Mouse (Mus musculus) layer of hippocampus, adult 18-20 months (tissue): Measurements from ENCODE around the gene Flt3l. TPM values are rescaled to one million over a fixed set of nuclear protein-coding genes. Genes with fewer than 3 reads are reported as not detected.
"Not testable (repeated sequence)": the region's sequence is repeated elsewhere in the genome, so short reads cannot be mapped to it uniquely, and the experiment has no call there.

Source experiments
- DNase-seq, 2 experiments: peaks; one replicate each; pipeline ENCODE4 v3.0.0; 2022; ENCODE audit warnings: low spot score in 2 of 2
- total RNA-seq, 2 experiments: library from RNA; stranded (reverse); gene quantifications; 2 replicates each; pipeline ENCODE4 v1.2.3; 2021

The Flt3l gene
- total RNA-seq, 2 experiments from 2014 or later = 6.9 to 9.5 TPM

GRCm38 (mm10) chr7:45163735-45164490 lies 27.7 kb upstream of the Flt3l start, which contains the start of gene Slc17a7:
Slc17a7 (plus strand) TSS chr7:45163949.
- peak in 1 of 2 experiments; percentile 74 for DNase-seq

DNA sequence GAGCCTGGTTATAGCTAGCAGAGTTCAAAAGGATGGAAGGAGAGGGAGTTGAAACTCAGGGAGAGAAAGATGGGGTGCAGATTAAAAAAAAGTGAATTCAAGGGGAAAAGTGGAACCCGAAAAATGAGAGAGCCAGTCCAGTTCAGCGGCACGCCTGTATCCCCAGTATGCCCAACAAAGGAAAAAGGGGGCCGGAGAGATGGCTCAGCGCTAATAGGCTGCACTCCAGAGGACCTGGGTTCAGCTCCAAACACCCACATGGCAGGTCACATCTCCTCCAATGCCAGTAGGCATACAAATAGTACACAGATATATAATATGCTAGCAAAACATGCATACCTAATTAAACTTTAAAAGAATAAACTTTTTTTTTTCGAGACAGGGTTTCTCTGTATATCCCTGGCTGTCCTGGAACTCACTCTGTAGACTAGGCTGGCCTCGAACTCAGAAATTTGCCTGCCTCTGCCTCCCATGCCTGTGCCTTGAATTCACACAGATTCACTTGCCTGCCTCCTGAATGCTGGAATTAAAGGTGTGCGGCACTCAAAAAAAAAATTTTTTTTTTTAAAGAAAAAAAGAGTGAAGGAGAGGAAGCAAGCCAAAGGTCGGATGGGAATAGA lies 26.9 kb upstream of the Flt3l start:
- no peak for DNase-seq

DNA sequence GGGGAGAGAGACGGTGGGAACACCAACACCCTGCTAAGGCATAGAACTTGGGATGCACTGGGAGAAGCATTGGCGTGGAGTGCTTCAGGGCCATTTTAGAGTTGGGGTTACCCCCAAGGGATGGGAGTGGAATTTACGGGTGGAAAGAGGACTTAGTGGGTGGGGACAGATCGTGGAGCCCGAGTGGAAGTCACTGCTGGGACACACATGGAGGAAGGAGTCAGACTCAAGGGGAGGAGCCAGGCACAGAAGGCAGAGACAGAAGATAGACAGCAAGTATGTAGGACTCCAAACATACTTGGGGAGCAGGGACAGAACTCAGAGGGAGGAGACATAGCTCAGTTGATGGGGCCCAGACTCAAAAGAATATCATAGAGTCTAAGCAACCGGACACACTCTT lies 26.3 kb upstream of the Flt3l start:
- DNase-seq = peak in 1 of 2 experiments; percentile 72

DNA sequence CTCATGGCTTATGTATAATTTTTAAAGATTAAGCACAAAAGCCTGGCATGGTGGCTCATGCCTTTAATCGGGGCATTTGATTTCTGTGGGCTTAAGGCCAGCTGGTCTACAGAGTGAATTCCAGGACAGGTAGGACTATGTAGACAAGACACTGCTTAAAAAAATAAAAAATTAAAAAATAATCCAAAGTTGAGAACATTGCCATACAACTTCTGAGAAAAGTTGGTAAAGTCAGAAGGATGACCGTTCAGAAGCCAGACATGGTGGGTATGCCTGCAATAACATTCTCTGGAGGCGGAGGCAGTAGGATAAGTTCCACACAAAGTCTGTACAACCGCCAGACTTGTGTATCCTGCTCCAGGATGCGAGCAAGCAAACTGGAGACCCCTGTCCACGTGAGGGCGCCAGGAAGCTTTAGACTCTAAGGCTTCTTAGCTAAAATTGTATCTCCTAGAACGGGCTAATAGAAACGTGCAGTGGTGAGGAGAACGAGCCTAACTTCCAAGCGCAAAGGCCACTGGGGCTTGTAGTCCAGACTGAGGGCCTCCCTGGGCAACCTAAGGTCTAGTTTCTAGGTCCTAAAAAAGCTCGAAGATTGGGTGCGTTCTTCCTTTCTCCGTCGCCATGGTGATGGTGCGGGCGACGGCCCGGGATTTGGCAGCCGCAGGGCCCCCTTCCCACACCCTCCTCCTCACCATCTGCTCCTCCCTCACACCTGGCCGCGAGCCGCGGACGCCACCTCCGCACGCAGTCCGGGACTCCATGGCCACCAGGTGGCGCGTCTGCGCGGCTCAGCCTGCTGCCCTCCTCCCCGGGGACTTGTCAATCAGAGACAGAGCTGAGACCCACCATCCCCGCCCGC lies 25.6 kb upstream of the Flt3l start:
- peak; percentile 97 for DNase-seq

DNA sequence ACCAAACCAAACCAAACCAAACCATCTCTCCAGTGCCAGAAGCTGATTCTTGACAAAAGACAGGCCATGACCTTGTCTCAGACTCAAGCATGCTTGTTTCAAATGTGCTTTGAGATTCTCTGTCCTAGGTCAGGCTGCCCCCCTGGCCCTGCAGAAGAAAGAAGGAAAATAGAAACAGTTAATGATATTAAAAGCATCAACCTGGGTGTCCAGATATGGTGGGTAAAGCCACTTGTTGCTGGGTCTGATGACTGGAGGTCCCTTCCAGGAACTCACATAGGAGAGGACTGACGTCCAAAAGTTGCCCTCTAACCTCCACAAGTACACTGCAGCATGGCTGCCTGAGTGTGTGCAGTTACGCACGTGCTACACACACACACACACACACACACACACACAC lies 24.6 kb upstream of the Flt3l start:
- no peak for DNase-seq

- DNase-seq = no peak
Observed at GRCm38 (mm10) chr7:45160316-45160800, 24.1 kb upstream of the Flt3l start.

DNA sequence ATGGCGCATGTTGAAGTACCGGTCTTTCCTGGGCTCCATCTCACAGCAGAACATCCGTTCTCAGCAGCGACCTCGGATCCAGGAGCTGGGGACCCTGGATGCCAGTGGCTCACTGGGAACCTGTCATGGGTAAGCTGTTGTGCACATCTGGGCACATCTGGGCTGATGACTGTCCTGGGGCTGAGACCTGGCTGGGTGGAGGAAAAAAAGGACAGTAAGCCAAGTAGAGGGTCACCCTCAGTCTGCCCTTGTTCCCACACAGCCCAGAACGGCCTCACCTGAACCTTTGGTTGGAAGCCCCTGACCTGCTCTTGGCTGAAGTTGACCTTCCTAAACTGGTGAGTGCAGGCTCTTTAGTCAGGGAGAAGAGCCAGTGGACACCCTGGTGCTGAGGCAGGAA lies 22.8 kb upstream of the Flt3l start:
- no peak for DNase-seq

DNA sequence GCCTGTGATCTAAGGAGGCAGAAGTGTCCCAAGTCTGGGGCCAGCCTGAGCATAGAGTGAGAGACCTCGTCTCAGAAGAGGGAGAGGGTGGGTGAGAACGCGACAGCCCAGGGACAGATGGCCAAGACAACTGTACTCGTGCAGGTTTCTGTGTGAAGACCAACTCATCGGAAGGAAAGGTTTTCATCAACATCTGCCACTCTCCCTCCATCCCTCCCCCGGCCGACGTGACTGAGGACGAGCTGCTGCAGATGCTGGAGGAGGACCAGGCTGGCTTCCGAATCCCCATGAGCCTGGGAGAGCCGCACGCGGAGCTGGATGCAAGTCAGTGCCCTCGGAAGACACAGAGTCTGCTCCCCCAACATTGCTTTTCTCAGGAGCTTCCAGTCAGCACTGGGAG lies 21.2 kb upstream of the Flt3l start:
- DNase-seq = no peak

GRCm38 (mm10) chr7:45156206-45156605 lies 20.0 kb upstream of the Flt3l start:
- DNase-seq = no peak

- no peak for DNase-seq
Observed at GRCm38 (mm10) chr7:45155590-45155989, 19.4 kb upstream of the Flt3l start.

GRCm38 (mm10) chr7:45154993-45155514 lies 18.8 kb upstream of the Flt3l start:
- peak in 1 of 2 experiments; percentile 60 for DNase-seq

GRCm38 (mm10) chr7:45154096-45154992 lies 18.1 kb upstream of the Flt3l start, which contains the start of the genes Pih1d1 and Aldh16a1:
Pih1d1 (plus strand) TSS chr7:45154303.
Aldh16a1 (minus strand) TSS chr7:45154584.
- DNase-seq = peak; percentile 94 to 99

- DNase-seq = no peak
Observed at GRCm38 (mm10) chr7:45153586-45153985, 17.4 kb upstream of the Flt3l start.

DNA sequence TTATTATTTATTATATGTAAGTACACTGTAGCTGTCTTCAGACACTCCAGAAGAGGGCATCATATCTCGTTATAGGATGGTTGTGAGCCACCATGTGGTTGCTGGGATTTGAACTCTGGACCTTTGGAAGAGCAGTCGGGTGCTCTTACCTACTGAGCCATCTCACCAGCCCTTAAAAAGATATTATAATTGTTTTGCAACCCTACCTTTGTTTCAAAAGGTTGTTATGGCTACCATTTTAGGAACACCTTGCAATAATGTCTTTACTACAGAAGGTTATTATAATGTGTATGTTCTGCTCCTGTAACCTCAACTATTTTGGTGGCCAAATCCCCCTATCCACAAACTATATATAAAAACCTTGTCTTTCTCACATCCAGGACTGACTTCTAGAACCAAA lies 16.8 kb upstream of the Flt3l start:
- not testable (repeated sequence) for DNase-seq

GRCm38 (mm10) chr7:45151303-45151702 lies 15.1 kb upstream of the Flt3l start:
- DNase-seq = no peak

GRCm38 (mm10) chr7:45150321-45150720 lies 14.1 kb upstream of the Flt3l start:
- no peak for DNase-seq

GRCm38 (mm10) chr7:45149545-45149944 lies 13.3 kb upstream of the Flt3l start:
- no peak for DNase-seq

GRCm38 (mm10) chr7:45148534-45149098 lies 12.4 kb upstream of the Flt3l start:
- DNase-seq = no peak

- DNase-seq = no peak
Observed at GRCm38 (mm10) chr7:45147899-45148298, 11.7 kb upstream of the Flt3l start.

DNA sequence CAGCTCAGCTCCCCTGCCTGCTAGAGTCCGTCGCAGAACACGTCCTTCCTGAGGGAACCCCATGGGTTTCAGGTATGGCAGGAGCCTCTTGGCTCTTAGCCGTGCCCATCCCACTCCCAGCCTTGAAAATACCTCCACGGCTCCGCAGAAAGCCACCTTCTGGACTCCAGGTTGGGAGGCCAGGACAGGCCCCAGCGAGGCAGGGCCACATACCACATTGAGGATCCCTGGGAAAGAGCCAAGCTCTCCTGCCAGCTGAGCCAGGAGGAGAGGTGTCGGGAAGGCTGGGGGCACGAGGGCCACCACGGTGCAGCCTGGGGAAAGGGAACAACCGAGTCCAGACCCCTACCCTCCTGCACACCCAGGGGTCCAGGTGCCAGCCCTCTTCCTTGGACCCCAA lies 11.0 kb upstream of the Flt3l start:
- no peak for DNase-seq
